Mouse (Mus musculus) CD4-positive naive resting alpha-beta T cell, adult 57 days (primary cell): ENCODE data around the gene Cdk18. TPM values are rescaled to one million over a fixed set of nuclear protein-coding genes. Genes with fewer than 3 reads are reported as not detected.

Source experiments
- total RNA-seq: library from RNA; stranded (reverse); gene quantifications from one replicate; pipeline ENCODE4 v1.2.4, GENCODE M21; 2023

Cdk18 gene
- total RNA-seq: 1.8 TPM

DNA sequence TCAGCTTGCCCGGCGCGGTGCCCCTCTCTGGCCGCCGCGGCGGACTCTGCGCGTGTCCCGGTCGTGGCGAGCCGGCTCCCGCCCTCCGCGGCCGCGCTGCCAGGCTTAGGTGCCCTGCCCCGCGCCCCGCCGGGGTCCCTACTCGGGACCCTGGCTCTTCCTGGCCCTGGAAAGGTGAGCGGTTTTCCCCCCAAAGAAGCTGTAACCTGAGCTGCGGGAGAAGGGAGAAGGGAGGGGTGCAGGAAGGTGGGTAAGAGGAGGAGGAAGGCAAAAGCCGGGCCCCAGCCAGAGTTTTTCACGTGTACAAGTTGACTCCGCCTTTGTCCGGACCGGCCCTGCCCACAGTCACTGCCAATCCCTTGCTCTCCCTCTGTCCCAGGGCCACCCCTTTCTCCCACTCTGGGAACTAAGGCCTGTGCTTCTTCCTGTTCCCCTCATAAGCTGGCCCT, at the start of gene Cdk18:
TSS of gene Cdk18 (minus strand) at position 269 of the 449 bp plus-strand sequence.

GRCm38 (mm10) chr1:132067261-132068255, 71.9 kb downstream of the Cdk18 start, which contains the start of gene Mfsd4a:
Mfsd4a (minus strand) TSS chr1:132068062.

Other genes with a start within 250 kb of the Cdk18 start
- gene Nucks1, start 229.2 kb downstream of the Cdk18 start, total RNA-seq: 72.1 TPM
- gene Slc45a3, start 176.7 kb downstream of the Cdk18 start, total RNA-seq: 2.0 TPM
- 337 TPM for gene Elk4, start 132.1 kb downstream of the Cdk18 start, total RNA-seq
- gene Mfsd4a, start 71.6 kb downstream of the Cdk18 start, total RNA-seq: 0.18 TPM
- gene Lemd1, start 51.7 kb upstream of the Cdk18 start, total RNA-seq: not detected
- gene AC124108.1, start 51.8 kb upstream of the Cdk18 start, total RNA-seq: not detected
- not detected for gene Gm10188, start 90.1 kb upstream of the Cdk18 start, total RNA-seq
- gene Klhdc8a, start 158.9 kb upstream of the Cdk18 start, total RNA-seq: 0.27 TPM
- 13.7 TPM for gene Nuak2, start 176.4 kb upstream of the Cdk18 start, total RNA-seq